Mouse (Mus musculus): ENCODE measurements around the gene Cnn3. TPM values are rescaled to one million over a fixed set of nuclear protein-coding genes. Genes with fewer than 3 reads are reported as not detected.

The Cnn3 gene
- polyA plus RNA-seq, 1 experiment from 2014 or later, result 395 TPM

DNA sequence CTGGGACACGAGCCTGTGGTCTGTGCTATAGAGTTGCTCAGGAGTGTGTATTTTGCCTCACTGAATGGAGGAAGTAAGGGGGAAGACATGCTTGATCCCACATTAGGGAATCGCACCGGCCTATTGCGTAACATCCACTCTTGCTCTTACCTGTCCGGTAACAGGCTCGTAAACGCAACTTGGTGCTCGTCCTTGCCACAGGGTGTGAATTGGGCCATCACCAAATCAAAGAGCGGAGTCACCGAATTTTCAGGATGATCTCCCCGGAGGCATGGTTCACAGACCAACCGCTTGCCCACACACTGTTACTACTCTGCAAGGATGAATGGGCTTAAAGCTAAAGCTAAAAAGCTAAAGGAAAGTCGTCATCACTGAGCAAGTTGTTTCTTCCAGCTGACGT lies 81.4 kb downstream of the Cnn3 start:
- Histone ChIP-seq H3K4me1 (ENCODE audit: control insufficient read depth, insufficient read depth, low read depth, low read length) (no peaks in the 10 kb centered on the region), H3K36me3 (ENCODE audit: control insufficient read depth, insufficient read depth, low read length) (no peaks in the 10 kb centered on the region), H3K4me2 (ENCODE audit: low read length) (no peak overlapping the region), H3K27me3 (replicated peaks; ENCODE audit: control insufficient read depth, insufficient read depth, low read length) (no peaks in the 10 kb centered on the region), H3K4me3 (ENCODE audit: low read length) (no peak overlapping the region), H3K9me3 (ENCODE audit: control insufficient read depth, low read length) (no peaks in the 10 kb centered on the region), H3K27ac (ENCODE audit: low read depth, low read length) (no peak overlapping the region), H3K9ac (ENCODE audit: low read depth, low read length) (no peak overlapping the region)
- 95% methylated on average over 14 of the region's 14 CpGs for WGBS
- no peak for ATAC-seq

Other genes with a start within 250 kb of the Cnn3 start
- 2.9 and 3.0 TPM in 2 replicates for gene Tmem56, start 143.4 kb upstream of the Cnn3 start, polyA plus RNA-seq (2015; fragmentation: Nextera tagmentation; extraction: Ambion mirVana)
- gene Alg14, start 134.7 kb upstream of the Cnn3 start, polyA plus RNA-seq (2015; fragmentation: Nextera tagmentation; extraction: Ambion mirVana), result 41.3 and 44.8 TPM in 2 replicates
- 0.51 and 0.59 TPM in 2 replicates for gene Slc44a3, start 105.9 kb downstream of the Cnn3 start, polyA plus RNA-seq (2015; fragmentation: Nextera tagmentation; extraction: Ambion mirVana)
- not detected in 2 replicates for gene 4930432M17Rik, start 244.3 kb downstream of the Cnn3 start, polyA plus RNA-seq (2015; fragmentation: Nextera tagmentation; extraction: Ambion mirVana)